Mouse (Mus musculus) MEL (cell line): ENCODE data around the gene Fzd9.

Experiments used
- CTCF ChIP-seq, 3 experiments: IDR thresholded peaks in 2 of 3; conservative IDR thresholded peaks in 1 of 3; 2 replicates each; pipeline ENCODE4 v1.5.1; 2011 to 2012; ENCODE audit warnings: low read length in 3 of 3, low read depth in 2 of 3, mild to moderate bottlenecking in 2 of 3, improper control_type of control experiment in 1 of 3, inconsistent platforms in 1 of 3, mixed read lengths in 1 of 3, moderate library complexity in 1 of 3; ENCODE audit not compliant: control insufficient read depth in 1 of 3, insufficient read depth in 1 of 3, poor library complexity in 1 of 3, severe bottlenecking in 1 of 3
- EP300 ChIP-seq, 2 experiments: IDR thresholded peaks; 2 replicates each; pipeline ENCODE4 v1.6.1; 2011; ENCODE audit warnings: improper control_type of control experiment in 2 of 2, low read length in 2 of 2, low read depth in 1 of 2, mild to moderate bottlenecking in 1 of 2
- POLR2A ChIP-seq, 2 experiments: IDR thresholded peaks; 2 replicates each; pipeline ENCODE4 v1.6.1; 2011 to 2012; ENCODE audit warnings: low read length in 2 of 2, mild to moderate bottlenecking in 2 of 2, control low read depth in 1 of 2, improper control_type of control experiment in 1 of 2, low read depth in 1 of 2, moderate library complexity in 1 of 2; ENCODE audit not compliant: control insufficient read depth in 1 of 2, insufficient read depth in 1 of 2, poor library complexity in 1 of 2
- POLR2AphosphoS2 ChIP-seq: IDR thresholded peaks from 2 replicates; pipeline ENCODE4 v1.6.1; 2011; ENCODE audit warnings: low read length, improper control_type of control experiment

- no peak for TF ChIP-seq POLR2A (IDR thresholded peaks at IDR 0.05; ENCODE audit: control insufficient read depth in 1 of 2, insufficient read depth in 1 of 2, low read depth in 1 of 2, low read length in 2 of 2, poor library complexity in 1 of 2)
- no peak for TF ChIP-seq CTCF (IDR thresholded peaks at IDR 0.05 in 2 of 3, conservative IDR thresholded peaks at IDR 0.05 in 1 of 3; ENCODE audit: control insufficient read depth in 1 of 3, insufficient read depth in 1 of 3, low read depth in 2 of 3, low read length in 3 of 3, poor library complexity in 1 of 3, severe bottlenecking in 1 of 3)
- TF ChIP-seq POLR2AphosphoS2, result no peak
- TF ChIP-seq EP300 (IDR thresholded peaks at IDR 0.05; ENCODE audit: low read depth in 1 of 2, low read length in 2 of 2), result no peak
Measured at GRCm38 (mm10) chr5:135280226-135280625, 29.2 kb upstream of the Fzd9 start.
